Mouse (Mus musculus) kidney, adult 8-10 months (tissue): ENCODE data around the gene Mrrf.
"Not testable (repeated sequence)": the region's sequence is repeated elsewhere in the genome, so short reads cannot be mapped to it uniquely, and the experiment has no call there.

Experiments used
- DNase-seq, 2 experiments: peaks; one replicate each; pipeline ENCODE4 v3.0.0; 2022

The Mrrf gene

GRCm38 (mm10) chr2:36135887-36136286, 302 bp upstream of the Mrrf start:
- no peak for DNase-seq

DNA sequence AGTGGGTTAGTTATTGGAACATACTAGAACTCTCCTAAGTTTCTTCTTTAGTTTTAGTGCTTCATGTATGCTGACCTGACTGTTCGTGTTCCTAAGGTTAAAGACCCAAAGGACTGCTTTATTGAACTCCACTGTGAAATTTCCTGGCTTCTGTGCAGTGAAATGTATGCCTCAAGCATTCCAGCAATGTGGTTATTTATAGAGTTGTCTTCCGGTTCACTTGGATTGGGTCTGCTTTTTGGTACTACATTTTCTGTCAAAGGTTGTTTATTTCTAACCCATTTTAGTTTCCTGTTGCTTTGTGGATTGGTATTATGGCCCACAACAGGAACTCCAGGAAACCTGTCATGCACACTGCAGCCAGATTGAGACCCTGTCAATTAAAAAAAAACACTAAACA, 2.9 kb downstream of the Mrrf start:
- no peak for DNase-seq

GRCm38 (mm10) chr2:36148876-36149365, 12.7 kb downstream of the Mrrf start:
- DNase-seq = no peak

- DNase-seq = not testable (repeated sequence)
These were observed 16.2 kb downstream of the Mrrf start for GRCm38 (mm10) chr2:36152401-36152800.

DNA sequence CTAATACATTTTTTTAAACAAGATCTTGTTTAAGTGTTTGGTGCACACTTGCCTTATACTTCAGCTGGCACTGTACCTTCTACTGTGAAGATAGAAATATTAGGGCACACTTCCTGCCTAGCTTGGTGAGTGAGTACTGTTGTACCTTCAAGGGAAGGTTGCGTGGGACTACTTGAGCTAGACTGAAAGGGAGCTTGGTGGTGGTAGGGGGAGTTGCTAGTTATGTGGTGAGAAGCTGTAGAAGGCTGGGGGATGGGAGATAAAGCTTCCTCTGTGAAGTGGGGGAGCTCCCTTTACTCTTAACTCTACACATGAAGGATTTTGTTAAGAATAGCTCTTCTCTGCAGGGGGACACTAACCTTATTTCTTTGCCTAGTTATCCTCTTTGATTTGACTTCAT, 21.3 kb downstream of the Mrrf start:
- DNase-seq = no peak

DNA sequence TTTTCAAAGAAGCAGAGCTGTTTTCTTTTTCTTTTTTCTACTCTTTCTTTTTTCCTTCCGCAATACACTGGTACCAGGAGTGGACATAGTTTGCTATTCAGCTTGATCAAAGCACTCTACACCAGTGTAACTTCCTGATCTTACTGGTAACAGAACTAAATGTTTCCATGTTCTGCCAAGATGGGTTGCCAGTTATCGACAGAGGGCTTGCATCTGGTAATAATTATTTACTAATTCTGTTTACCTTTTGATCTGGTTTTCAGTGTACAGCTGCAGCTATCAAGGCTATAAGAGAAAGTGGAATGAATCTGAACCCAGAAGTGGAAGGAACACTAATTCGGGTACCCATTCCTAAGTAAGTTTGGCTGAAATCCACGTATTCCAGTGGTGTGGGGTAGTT, 23.1 kb downstream of the Mrrf start:
- DNase-seq = no peak

DNA sequence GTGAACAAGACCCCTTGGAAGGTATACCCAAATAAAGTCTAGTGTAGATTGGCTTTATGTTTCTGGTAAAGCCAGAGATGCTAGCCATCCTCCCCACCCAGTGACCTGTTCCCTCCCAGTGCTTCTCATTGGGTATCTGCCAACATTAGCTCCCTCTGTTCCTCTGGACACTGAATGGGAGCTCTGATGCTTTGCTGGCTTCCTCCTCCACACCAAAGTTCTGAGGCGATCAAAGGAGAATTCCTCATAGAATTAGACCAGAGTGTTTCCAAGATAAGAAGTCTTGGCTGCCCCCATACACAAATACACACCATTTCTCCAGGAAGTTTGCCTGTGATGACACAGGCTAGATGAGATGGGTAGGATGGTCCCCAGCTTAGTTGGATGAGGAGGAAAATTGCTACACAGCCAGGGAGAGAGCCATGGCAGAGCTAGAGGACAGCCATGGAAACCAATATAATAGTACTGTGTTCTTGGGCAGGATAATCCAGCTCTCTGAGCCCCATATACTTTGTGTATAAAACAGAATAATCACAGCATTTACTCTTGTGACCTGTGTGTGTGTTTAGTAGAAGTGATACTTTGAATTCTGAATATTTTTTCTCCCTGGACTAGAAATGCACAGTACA, 31.9 kb downstream of the Mrrf start:
- no peak for DNase-seq

DNA sequence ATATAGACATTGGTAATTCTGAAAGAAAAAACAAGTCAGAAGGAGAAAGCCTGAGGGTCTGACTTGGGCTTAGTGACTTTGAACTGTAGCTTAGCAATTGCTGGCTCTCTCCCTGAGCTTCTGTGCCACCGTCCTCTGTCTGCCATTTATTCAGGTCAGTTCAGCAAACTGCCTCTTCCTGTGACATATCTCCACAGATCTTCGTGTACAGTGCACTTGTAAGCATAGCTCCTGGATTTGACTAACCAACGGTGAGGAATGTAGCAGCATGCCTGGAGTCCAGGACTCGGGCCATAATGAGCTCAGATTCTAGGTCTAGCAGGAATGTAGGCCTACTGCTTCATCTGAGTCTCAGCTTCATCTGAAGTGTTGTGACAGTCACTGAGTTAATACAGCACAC, 33.0 kb downstream of the Mrrf start:
- DNase-seq = no peak

- DNase-seq = no peak
These were observed 35.9 kb downstream of the Mrrf start for GRCm38 (mm10) chr2:36172136-36172535.

- no peak for DNase-seq
These were observed 36.4 kb downstream of the Mrrf start for GRCm38 (mm10) chr2:36172574-36172973.

DNA sequence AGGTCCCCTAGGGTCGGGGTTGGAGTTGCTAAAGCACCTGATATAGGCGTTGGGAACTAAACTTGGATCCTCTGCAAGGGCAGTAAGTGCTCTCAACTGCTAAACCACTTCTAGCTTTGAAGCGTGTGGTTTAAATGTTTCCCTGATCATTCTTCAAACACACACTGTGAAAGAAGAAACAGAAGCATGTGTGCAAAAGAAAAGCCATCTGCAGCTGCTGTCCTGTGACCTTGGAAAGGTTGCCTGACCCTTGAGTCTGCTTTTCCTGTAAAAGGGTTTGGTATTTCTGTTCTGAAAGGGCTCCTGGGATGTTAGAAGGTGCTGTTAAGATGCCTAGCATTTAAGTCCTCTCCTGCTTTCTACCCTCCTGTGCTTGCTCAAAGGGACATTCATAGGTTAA, 43.3 kb downstream of the Mrrf start:
- DNase-seq = no peak

GRCm38 (mm10) chr2:36181587-36182368, 45.6 kb downstream of the Mrrf start:
- DNase-seq = not testable (repeated sequence)

- DNase-seq = no peak
These were observed 47.1 kb downstream of the Mrrf start for GRCm38 (mm10) chr2:36183278-36183677.

- DNase-seq = no peak
These were observed 48.0 kb downstream of the Mrrf start for GRCm38 (mm10) chr2:36184192-36184591.

- DNase-seq = no peak
These were observed 48.7 kb downstream of the Mrrf start for GRCm38 (mm10) chr2:36184876-36185275.

GRCm38 (mm10) chr2:36189200-36189599, 53.0 kb downstream of the Mrrf start:
- DNase-seq = not testable (repeated sequence)

DNA sequence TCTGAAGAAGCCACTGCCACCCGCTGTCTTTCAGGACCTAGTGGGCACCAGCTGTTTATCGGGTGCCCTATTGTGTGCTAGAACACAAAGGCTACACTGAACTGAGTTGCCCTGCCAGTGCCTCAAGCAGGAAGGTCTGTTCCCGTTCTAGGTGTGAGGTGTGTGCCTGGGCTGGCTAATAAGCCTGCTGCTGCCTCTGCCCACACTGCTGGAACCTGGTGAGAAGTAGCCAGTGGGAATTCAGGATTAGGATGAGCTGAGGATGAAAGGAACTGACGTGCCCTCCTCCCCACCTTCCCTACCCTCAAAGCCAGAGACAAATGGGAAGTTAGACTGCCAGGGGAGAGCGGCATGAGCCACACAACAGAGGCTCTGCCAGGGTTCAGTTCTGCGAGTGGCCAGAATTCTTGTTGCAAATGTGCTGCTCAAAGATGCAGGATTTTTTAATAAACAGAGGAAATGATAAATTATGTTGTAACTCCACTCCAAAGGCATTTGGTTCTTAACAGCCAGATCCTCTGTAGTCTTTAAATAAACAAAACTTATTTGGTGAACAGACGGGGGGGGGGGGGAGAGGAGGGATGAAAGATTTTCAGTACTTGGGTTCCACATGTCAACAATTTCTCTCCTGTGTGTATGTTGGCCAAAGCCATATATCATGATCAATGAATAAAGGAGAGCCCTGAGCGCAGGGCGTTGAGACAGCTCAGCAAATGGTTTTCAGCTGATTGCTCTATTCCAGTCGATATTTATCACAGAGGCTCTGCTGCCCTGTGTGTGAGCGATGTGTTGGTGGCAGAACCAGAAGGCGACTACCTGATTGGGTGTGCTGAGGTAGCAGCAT, 55.1 kb downstream of the Mrrf start:
- DNase-seq = no peak

DNA sequence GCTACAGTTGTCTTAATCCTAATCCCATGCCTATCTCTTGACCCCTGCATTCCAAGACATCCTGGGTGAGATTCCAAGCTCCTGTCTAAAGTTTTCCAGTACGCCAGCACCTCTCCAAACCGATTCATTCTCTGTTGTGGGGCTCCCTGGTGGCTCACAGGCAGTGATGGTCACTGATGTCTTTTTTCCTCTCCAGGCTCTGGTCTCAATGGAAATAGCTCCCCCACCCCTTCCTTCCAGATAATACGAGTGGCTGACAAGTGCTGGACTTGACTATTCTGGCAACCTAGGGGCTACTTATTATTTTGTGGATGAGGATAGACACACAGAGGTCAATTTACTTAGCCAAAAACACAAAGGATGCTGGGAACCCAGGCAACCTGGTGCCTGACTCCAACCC, 60.8 kb downstream of the Mrrf start:
- no peak for DNase-seq

GRCm38 (mm10) chr2:36197919-36198881, 62.0 kb downstream of the Mrrf start:
- DNase-seq = peak; percentile 23 to 51

DNA sequence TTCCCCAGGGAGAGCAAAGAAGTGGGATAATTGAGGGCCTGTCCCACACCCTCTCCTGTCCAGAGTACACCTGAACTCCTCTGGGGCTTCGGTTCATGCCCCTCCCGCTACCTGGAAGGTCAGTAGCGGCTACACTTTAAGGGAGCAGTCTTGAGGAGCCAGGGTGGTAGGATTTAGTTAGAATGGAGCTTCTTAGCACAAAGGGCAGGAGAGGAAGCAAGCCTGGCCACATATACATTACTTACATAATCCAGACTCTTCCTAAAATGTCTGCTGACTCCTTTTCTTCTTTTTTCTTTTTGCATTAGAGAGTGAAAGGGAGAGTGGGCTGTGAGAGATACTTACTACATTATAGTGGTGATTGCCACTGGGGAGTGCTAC, 62.7 kb downstream of the Mrrf start:
- DNase-seq = no peak

GRCm38 (mm10) chr2:36200813-36201212, 64.6 kb downstream of the Mrrf start:
- DNase-seq = no peak
